Mouse (Mus musculus) urinary bladder, adult 18-20 months (tissue): ENCODE data around the gene Jpt1.
"Not testable (repeated sequence)": the region's sequence is repeated elsewhere in the genome, so short reads cannot be mapped to it uniquely, and the experiment has no call there.

Source experiments
- DNase-seq, 2 experiments: peaks; one replicate each; pipeline ENCODE4 v3.0.0; 2022; ENCODE audit warnings: low spot score in 2 of 2, mixed read lengths in 2 of 2

The Jpt1 gene

GRCm38 (mm10) chr11:115512407-115513183 lies 1.6 kb downstream of the Jpt1 start:
- no peak for DNase-seq

- no peak for DNase-seq
Observed at GRCm38 (mm10) chr11:115512004-115512403, 2.2 kb downstream of the Jpt1 start.

- DNase-seq, result no peak
Observed at GRCm38 (mm10) chr11:115511121-115511520, 3.1 kb downstream of the Jpt1 start.

- DNase-seq, result no peak
Observed at GRCm38 (mm10) chr11:115510507-115510888, 3.7 kb downstream of the Jpt1 start.

- DNase-seq, result no peak
Observed at GRCm38 (mm10) chr11:115509773-115510506, 4.2 kb downstream of the Jpt1 start.

GRCm38 (mm10) chr11:115508061-115508460 lies 6.1 kb downstream of the Jpt1 start:
- no peak for DNase-seq

GRCm38 (mm10) chr11:115506586-115506985 lies 7.6 kb downstream of the Jpt1 start:
- DNase-seq, result no peak

GRCm38 (mm10) chr11:115502636-115503035 lies 11.6 kb downstream of the Jpt1 start:
- DNase-seq, result no peak

GRCm38 (mm10) chr11:115496559-115496958 lies 17.6 kb downstream of the Jpt1 start:
- DNase-seq, result not testable (repeated sequence)

GRCm38 (mm10) chr11:115492387-115492786 lies 21.8 kb downstream of the Jpt1 start:
- DNase-seq, result no peak

- DNase-seq, result peak; percentile 77 to 85
Observed at GRCm38 (mm10) chr11:115491356-115492083, 22.7 kb downstream of the Jpt1 start, which contains the start of gene Nt5c. TSS of gene Nt5c (minus strand) at chr11:115491862.

GRCm38 (mm10) chr11:115490441-115491355 lies 23.5 kb downstream of the Jpt1 start:
- DNase-seq, result no peak

- DNase-seq, result no peak
Observed at GRCm38 (mm10) chr11:115488551-115489104, 25.6 kb downstream of the Jpt1 start.

- DNase-seq, result no peak
Observed at GRCm38 (mm10) chr11:115485155-115485554, 29.0 kb downstream of the Jpt1 start.

GRCm38 (mm10) chr11:115483726-115484125 lies 30.5 kb downstream of the Jpt1 start:
- peak in 1 of 2 experiments; percentile 56 for DNase-seq

GRCm38 (mm10) chr11:115483278-115483677 lies 30.9 kb downstream of the Jpt1 start:
- DNase-seq, result no peak

- DNase-seq, result no peak
Observed at GRCm38 (mm10) chr11:115481553-115482259, 32.5 kb downstream of the Jpt1 start.

- DNase-seq, result no peak
Observed at GRCm38 (mm10) chr11:115478296-115478938, 35.8 kb downstream of the Jpt1 start.

GRCm38 (mm10) chr11:115477388-115477787 lies 36.8 kb downstream of the Jpt1 start:
- not testable (repeated sequence) for DNase-seq

- DNase-seq, result not testable (repeated sequence)
Observed at GRCm38 (mm10) chr11:115476630-115477029, 37.6 kb downstream of the Jpt1 start.
